Comparison of ENCODE assay signal across 8 mouse cellular contexts in the genomic region with DNA sequence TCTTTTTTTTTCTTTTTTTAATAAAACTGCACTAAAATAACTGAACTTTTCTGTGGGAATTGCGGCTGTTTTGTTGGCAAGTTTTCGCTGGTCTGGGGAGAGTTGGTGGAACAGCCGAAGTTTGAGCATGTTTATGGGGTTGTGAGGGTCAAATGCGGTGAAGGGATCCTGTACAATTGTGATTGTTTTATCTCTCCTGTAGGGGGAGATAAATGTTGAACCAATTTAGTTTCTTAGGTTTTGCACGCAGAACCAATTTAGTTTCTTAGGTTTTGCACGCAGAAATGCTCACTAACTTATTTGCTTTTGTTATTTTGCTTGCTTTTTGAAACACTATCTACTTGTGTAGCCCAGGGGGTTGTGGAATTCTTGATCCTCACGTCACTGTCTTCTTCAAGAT. TPM values are rescaled to one million over a fixed set of nuclear protein-coding genes. Genes with fewer than 3 reads are reported as not detected.
DNase-seq lines count a peak whose midpoint lies in the region; ATAC-seq lines count a peak whose summit lies in the region.

No protein-coding gene starts in this region.

- H3K36me3 ChIP-seq in hindbrain, embryonic 13.5 days: no peaks in the 10 kb centered on the region
- H3K36me3 ChIP-seq in lung, embryonic 16.5 days (ENCODE audit: control insufficient read depth, insufficient read depth, low read length): no peaks in the 10 kb centered on the region
- no peaks in the 10 kb centered on the region for H3K36me3 ChIP-seq in stomach, embryonic 14.5 days (ENCODE audit: control insufficient read depth, insufficient read depth, low read length)

- peak overlapping the region; percentile 93 for H3K4me2 ChIP-seq in hindbrain, embryonic 13.5 days
- H3K4me2 ChIP-seq in lung, embryonic 16.5 days (ENCODE audit: low read depth, low read length): peak overlapping the region; percentile 100
- peak overlapping the region; percentile 99 for H3K4me2 ChIP-seq in stomach, embryonic 14.5 days (replicated peaks; ENCODE audit: low read depth, low read length)

- peak overlapping the region; percentile 79 for H3K4me3 ChIP-seq in hindbrain, embryonic 13.5 days
- H3K4me3 ChIP-seq in lung, embryonic 16.5 days (ENCODE audit: low read length): peak overlapping the region; percentile 79
- H3K4me3 ChIP-seq in stomach, embryonic 14.5 days (ENCODE audit: low read depth, low read length): peak overlapping the region; percentile 69

- H3K27ac ChIP-seq in hindbrain, embryonic 13.5 days: no peak overlapping the region
- H3K27ac ChIP-seq in lung, embryonic 16.5 days (ENCODE audit: low read length): no peak overlapping the region
- no peak overlapping the region for H3K27ac ChIP-seq in stomach, embryonic 14.5 days (ENCODE audit: low read length)

- ATAC-seq in hindbrain, embryonic 13.5 days (ENCODE audit: low FRiP score): no peak
- ATAC-seq in lung, embryonic 16.5 days (ENCODE audit: low read depth): no peak
- no peak for ATAC-seq in stomach, embryonic 14.5 days (ENCODE audit: insufficient number of reproducible peaks, insufficient read depth, low FRiP score, low read depth)

- WGBS in hindbrain, embryonic 13.5 days: 16% methylated on average over 7 of the region's 7 CpGs
- WGBS in lung, embryonic 16.5 days: 10% methylated on average over 7 of the region's 7 CpGs
- 7% methylated on average over 7 of the region's 7 CpGs for WGBS in stomach, embryonic 14.5 days

- H3K9me3 ChIP-seq in hindbrain, embryonic 13.5 days: no peaks in the 10 kb centered on the region
- no peaks in the 10 kb centered on the region for H3K9me3 ChIP-seq in lung, embryonic 16.5 days (ENCODE audit: control insufficient read depth, low read length)
- no peaks in the 10 kb centered on the region for H3K9me3 ChIP-seq in stomach, embryonic 14.5 days (ENCODE audit: control insufficient read depth, low read depth, low read length)

- H3K9ac ChIP-seq in hindbrain, embryonic 13.5 days: no peak overlapping the region
- peak overlapping the region; percentile 75; the same call in 1 of the 2 replicates for H3K9ac ChIP-seq in lung, embryonic 16.5 days (ENCODE audit: low read length)
- no peak overlapping the region for H3K9ac ChIP-seq in stomach, embryonic 14.5 days (replicated peaks; ENCODE audit: low read depth, low read length)

- peaks cover 29% of the 10 kb centered on the region for H3K27me3 ChIP-seq in hindbrain, embryonic 13.5 days
- peaks cover 2% of the 10 kb centered on the region; the same call in 1 of the 2 replicates for H3K27me3 ChIP-seq in lung, embryonic 16.5 days (ENCODE audit: control insufficient read depth, insufficient read depth, low read depth, low read length)
- H3K27me3 ChIP-seq in stomach, embryonic 14.5 days (ENCODE audit: control insufficient read depth, insufficient read depth, low read length): 0 out of 2 replicates have a peak, but pooled peaks cover 4% of the 10 kb centered on the region

- peaks cover 13% of the 10 kb centered on the region for H3K4me1 ChIP-seq in hindbrain, embryonic 13.5 days (replicated peaks)
- H3K4me1 ChIP-seq in lung, embryonic 16.5 days (replicated peaks; ENCODE audit: control insufficient read depth, insufficient read depth, low read length): peaks cover 5% of the 10 kb centered on the region; the same call in 1 of the 2 replicates
- H3K4me1 ChIP-seq in stomach, embryonic 14.5 days (ENCODE audit: control insufficient read depth, insufficient read depth, low read length): no peaks in the 10 kb centered on the region

- peak; percentile 19 for DNase-seq in adrenal gland, postnatal 10 days
- no peak for DNase-seq in adrenal gland, adult 8-10 months
- DNase-seq in A20 (ENCODE audit: low read depth, low spot score): peak; percentile 74
- peak; percentile 15 for DNase-seq in embryo, embryonic 10 days (ENCODE audit: low spot score)
- no peak for DNase-seq in gastrocnemius, adult 8-10 months (ENCODE audit: low spot score in 2 of 2)

RNA-seq across cellular contexts. Expression of a gene that starts 1.7 kb away (rescaled TPM):
- total RNA-seq in adrenal gland, postnatal 10 days (2021): 10 to 100 TPM; 37.3 to 39.9 TPM
- total RNA-seq in adrenal gland, adult 8-10 months (2022): 10 to 100 TPM; 22.3 to 33.3 (median 26.7) TPM
- polyA plus RNA-seq in hindbrain, embryonic 13.5 days (2015; fragmentation: Nextera tagmentation; extraction: Ambion mirVana): 3.2 and 5.0 TPM in 2 replicates
- polyA plus RNA-seq in lung, embryonic 16.5 days (2015; fragmentation: Nextera tagmentation; extraction: Ambion mirVana): 3.1 and 4.5 TPM in 2 replicates
- polyA plus RNA-seq in stomach, embryonic 14.5 days (2014; fragmentation: Nextera tagmentation; extraction: Ambion mirVana): 3.6 and 5.8 TPM in 2 replicates
- 10 to 100 TPM; 65.0 to 76.0 (median 69.7) TPM for total RNA-seq in gastrocnemius, adult 8-10 months (2022)

RNA-seq across cellular contexts. Expression of a gene that starts 49.0 kb away (rescaled TPM):
- total RNA-seq in adrenal gland, postnatal 10 days (2021): under 1 TPM in 1 of 2 experiments, not detected in 1; 0.15 TPM
- total RNA-seq in adrenal gland, adult 8-10 months (2022): under 1 TPM in 2 of 4 experiments, not detected in 2; 0.19 to 0.34 TPM
- polyA plus RNA-seq in hindbrain, embryonic 13.5 days (2015; fragmentation: Nextera tagmentation; extraction: Ambion mirVana): 0.35 and 0.41 TPM in 2 replicates
- polyA plus RNA-seq in lung, embryonic 16.5 days (2015; fragmentation: Nextera tagmentation; extraction: Ambion mirVana): 0.14 and 0.20 TPM in 2 replicates
- polyA plus RNA-seq in stomach, embryonic 14.5 days (2014; fragmentation: Nextera tagmentation; extraction: Ambion mirVana): 0.35 and 0.41 TPM in 2 replicates
- not detected for total RNA-seq in gastrocnemius, adult 8-10 months (2022)

Comparison
In these comparisons a context has a peak if more than half of its experiments do, and no peak if none do; other contexts are left out.
1. DNase-seq: peak in adrenal gland, postnatal 10 days (single experiment), A20 (single experiment) and embryo, embryonic 10 days (single experiment); none in adrenal gland, adult 8-10 months (single experiment) and gastrocnemius, adult 8-10 months (0 of 2).
2. Peak in every context shown above with its lines, with median percentiles within 50 percentile points of each other: H3K4me2 ChIP-seq and H3K4me3 ChIP-seq.